Mouse (Mus musculus): ENCODE results near the gene Kars.

Gene Kars

GRCm38 (mm10) chr8:112010997-112011815, at the start of gene Kars, which contains the start of gene Terf2ip:
Kars (minus strand) TSS chr8:112011323.
Terf2ip (plus strand) TSS chr8:112011398.
- Histone ChIP-seq H3K27me3 (ENCODE audit: insufficient read depth, low read length) (peaks cover 17% of the 10 kb centered on the region), H3K36me3 (ENCODE audit: insufficient read depth, low read length) (peaks cover 39% of the 10 kb centered on the region), H3K4me1 (replicated peaks; ENCODE audit: low read depth, low read length) (peaks cover 52% of the 10 kb centered on the region), H3K9me3 (ENCODE audit: low read length) (no peaks in the 10 kb centered on the region), H3K4me3 (replicated peaks; ENCODE audit: low read length) (peak within 1 kb of the TSS; percentile 98)
- no peak for TF ChIP-seq POU5F1 (IDR thresholded peaks at IDR 0.05; ENCODE audit: borderline replicate concordance, low read length)
- TF ChIP-seq CTCF (conservative IDR thresholded peaks at IDR 0.05; ENCODE audit: low read length), result no peak
- no peak for TF ChIP-seq NANOG (IDR thresholded peaks at IDR 0.05; ENCODE audit: borderline replicate concordance, low read length)

DNA sequence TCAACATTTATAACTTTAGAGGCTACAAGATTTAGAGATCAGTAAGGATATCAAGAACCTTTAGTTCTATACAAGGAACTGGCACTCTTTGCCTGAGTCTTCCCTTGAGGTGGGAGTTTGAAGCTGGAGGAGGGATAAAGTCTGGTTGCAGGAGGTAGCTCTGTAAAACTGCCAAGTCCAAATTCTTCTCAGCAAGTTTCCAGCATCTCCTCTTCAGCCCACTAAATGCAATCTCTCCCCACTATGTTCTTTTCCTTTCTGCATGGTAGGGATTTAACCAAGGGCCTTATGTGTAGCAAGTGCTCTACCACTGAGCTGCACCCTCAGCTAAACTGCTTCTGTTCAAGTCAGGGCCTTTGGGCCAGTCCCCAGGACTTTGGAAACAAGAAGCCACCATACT, 43.3 kb upstream of the Kars start:
- TF ChIP-seq CTCF (conservative IDR thresholded peaks at IDR 0.05; ENCODE audit: low read length), result no peak
- Histone ChIP-seq H3K4me1 (replicated peaks; ENCODE audit: low read depth, low read length) (no peaks in the 10 kb centered on the region), H3K4me3 (replicated peaks; ENCODE audit: low read length) (no peak overlapping the region), H3K27me3 (ENCODE audit: insufficient read depth, low read length) (peaks cover 6% of the 10 kb centered on the region), H3K36me3 (ENCODE audit: insufficient read depth, low read length) (no peaks in the 10 kb centered on the region), H3K9me3 (ENCODE audit: low read length) (no peaks in the 10 kb centered on the region)

GRCm38 (mm10) chr8:112051537-112051936, 40.4 kb upstream of the Kars start:
- TF ChIP-seq POU5F1 (IDR thresholded peaks at IDR 0.05; ENCODE audit: borderline replicate concordance, low read length), result no peak
- peak; percentile 58 for TF ChIP-seq CTCF (conservative IDR thresholded peaks at IDR 0.05; ENCODE audit: low read length)
- Histone ChIP-seq H3K4me3 (replicated peaks; ENCODE audit: low read length) (no peak overlapping the region), H3K36me3 (ENCODE audit: insufficient read depth, low read length) (no peaks in the 10 kb centered on the region), H3K27me3 (ENCODE audit: insufficient read depth, low read length) (peaks cover 12% of the 10 kb centered on the region), H3K4me1 (replicated peaks; ENCODE audit: low read depth, low read length) (no peaks in the 10 kb centered on the region), H3K9me3 (ENCODE audit: low read length) (no peaks in the 10 kb centered on the region)

GRCm38 (mm10) chr8:112049984-112050383, 38.9 kb upstream of the Kars start:
- H3K4me3 ChIP-seq (replicated peaks; ENCODE audit: low read length), result no peak overlapping the region
- no peaks in the 10 kb centered on the region for H3K9me3 ChIP-seq (ENCODE audit: low read length)
- no peaks in the 10 kb centered on the region for H3K36me3 ChIP-seq (ENCODE audit: insufficient read depth, low read length)
- H3K4me1 ChIP-seq (replicated peaks; ENCODE audit: low read depth, low read length), result no peaks in the 10 kb centered on the region
- peak; percentile 71 for TF ChIP-seq CTCF (conservative IDR thresholded peaks at IDR 0.05; ENCODE audit: low read length)
- TF ChIP-seq POU5F1 (IDR thresholded peaks at IDR 0.05; ENCODE audit: borderline replicate concordance, low read length), result no peak
- peaks cover 12% of the 10 kb centered on the region for H3K27me3 ChIP-seq (ENCODE audit: insufficient read depth, low read length)

- peaks cover 12% of the 10 kb centered on the region for H3K27me3 ChIP-seq (ENCODE audit: insufficient read depth, low read length)
- H3K4me1 ChIP-seq (replicated peaks; ENCODE audit: low read depth, low read length), result no peaks in the 10 kb centered on the region
- no peak for TF ChIP-seq POU5F1 (IDR thresholded peaks at IDR 0.05; ENCODE audit: borderline replicate concordance, low read length)
- TF ChIP-seq CTCF (conservative IDR thresholded peaks at IDR 0.05; ENCODE audit: low read length), result no peak
- no peak for TF ChIP-seq NANOG (IDR thresholded peaks at IDR 0.05; ENCODE audit: borderline replicate concordance, low read length)
- H3K9me3 ChIP-seq (ENCODE audit: low read length), result no peaks in the 10 kb centered on the region
- H3K36me3 ChIP-seq (ENCODE audit: insufficient read depth, low read length), result no peaks in the 10 kb centered on the region
- no peak overlapping the region for H3K4me3 ChIP-seq (replicated peaks; ENCODE audit: low read length)
Observed at GRCm38 (mm10) chr8:112048293-112048692, 37.2 kb upstream of the Kars start.

GRCm38 (mm10) chr8:112045896-112046295, 34.8 kb upstream of the Kars start:
- peak; percentile 87 for TF ChIP-seq CTCF (conservative IDR thresholded peaks at IDR 0.05; ENCODE audit: low read length)
- no peak for TF ChIP-seq POU5F1 (IDR thresholded peaks at IDR 0.05; ENCODE audit: borderline replicate concordance, low read length)
- TF ChIP-seq NANOG (IDR thresholded peaks at IDR 0.05; ENCODE audit: borderline replicate concordance, low read length), result no peak
- H3K4me3 ChIP-seq (replicated peaks; ENCODE audit: low read length), result no peak overlapping the region
- H3K4me1 ChIP-seq (replicated peaks; ENCODE audit: low read depth, low read length), result no peaks in the 10 kb centered on the region
- no peaks in the 10 kb centered on the region for H3K9me3 ChIP-seq (ENCODE audit: low read length)
- peaks cover 18% of the 10 kb centered on the region for H3K27me3 ChIP-seq (ENCODE audit: insufficient read depth, low read length)
- H3K36me3 ChIP-seq (ENCODE audit: insufficient read depth, low read length), result no peaks in the 10 kb centered on the region

GRCm38 (mm10) chr8:112045182-112045581, 34.1 kb upstream of the Kars start:
- no peaks in the 10 kb centered on the region for H3K9me3 ChIP-seq (ENCODE audit: low read length)
- no peak overlapping the region for H3K4me3 ChIP-seq (replicated peaks; ENCODE audit: low read length)
- no peaks in the 10 kb centered on the region for H3K36me3 ChIP-seq (ENCODE audit: insufficient read depth, low read length)
- H3K27me3 ChIP-seq (ENCODE audit: insufficient read depth, low read length), result peaks cover 18% of the 10 kb centered on the region
- H3K4me1 ChIP-seq (replicated peaks; ENCODE audit: low read depth, low read length), result no peaks in the 10 kb centered on the region
- no peak for TF ChIP-seq NANOG (IDR thresholded peaks at IDR 0.05; ENCODE audit: borderline replicate concordance, low read length)
- TF ChIP-seq POU5F1 (IDR thresholded peaks at IDR 0.05; ENCODE audit: borderline replicate concordance, low read length), result no peak
- TF ChIP-seq CTCF (conservative IDR thresholded peaks at IDR 0.05; ENCODE audit: low read length), result peak; percentile 79

- no peaks in the 10 kb centered on the region for H3K36me3 ChIP-seq (ENCODE audit: insufficient read depth, low read length)
- H3K27me3 ChIP-seq (ENCODE audit: insufficient read depth, low read length), result peaks cover 10% of the 10 kb centered on the region
- H3K9me3 ChIP-seq (ENCODE audit: low read length), result no peaks in the 10 kb centered on the region
- H3K4me3 ChIP-seq (replicated peaks; ENCODE audit: low read length), result peak overlapping the region; percentile 56
- H3K4me1 ChIP-seq (replicated peaks; ENCODE audit: low read depth, low read length), result peaks cover 36% of the 10 kb centered on the region
- TF ChIP-seq POU5F1 (IDR thresholded peaks at IDR 0.05; ENCODE audit: borderline replicate concordance, low read length) (no peak), CTCF (conservative IDR thresholded peaks at IDR 0.05; ENCODE audit: low read length) (no peak)
Observed at GRCm38 (mm10) chr8:112037521-112037920, 26.4 kb upstream of the Kars start.

DNA sequence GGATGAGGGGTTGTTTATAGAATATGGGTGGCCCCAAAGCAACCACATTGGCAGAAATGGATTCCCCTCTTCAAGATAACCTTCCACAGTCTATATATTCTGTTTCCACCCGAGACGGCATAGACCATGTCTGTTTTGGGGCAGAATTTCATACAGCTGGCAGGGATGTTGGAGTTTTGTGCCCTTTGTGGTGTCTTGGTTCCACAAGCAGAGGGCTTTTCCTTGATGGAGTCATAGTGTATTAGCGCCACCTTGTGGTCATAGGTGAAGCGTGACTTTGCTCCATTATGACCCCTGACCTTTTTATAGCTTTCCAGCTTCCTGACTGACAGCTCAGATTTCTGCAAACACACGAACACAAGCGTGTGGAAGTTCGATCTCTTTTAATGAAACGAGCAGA, 23.5 kb upstream of the Kars start:
- TF ChIP-seq CTCF (conservative IDR thresholded peaks at IDR 0.05; ENCODE audit: low read length) (peak; percentile 68), NANOG (IDR thresholded peaks at IDR 0.05; ENCODE audit: borderline replicate concordance, low read length) (no peak)
- no peak overlapping the region for H3K4me3 ChIP-seq (replicated peaks; ENCODE audit: low read length)
- no peaks in the 10 kb centered on the region for H3K36me3 ChIP-seq (ENCODE audit: insufficient read depth, low read length)
- peaks cover 4% of the 10 kb centered on the region; the same call in 1 of the 2 replicates for H3K27me3 ChIP-seq (ENCODE audit: insufficient read depth, low read length)
- H3K4me1 ChIP-seq (replicated peaks; ENCODE audit: low read depth, low read length), result peaks cover 61% of the 10 kb centered on the region
- H3K9me3 ChIP-seq (ENCODE audit: low read length), result no peaks in the 10 kb centered on the region

Data from E14TG2a.4 (cell line).